Mouse (Mus musculus) 3134 (cell line): ENCODE measurements at regions not wholly inside any gene's neighbourhood (a gene's known extent, or its start where the extent isn't known, plus 50 kb on each side); places are given as distances from the start of the nearest gene placed in this dataset.

ENCODE experiments used
- DNase-seq: peaks from one replicate; pipeline ENCODE4 v3.0.0-alpha.2; 2011; ENCODE audit warnings: low spot score; ENCODE audit not compliant: insufficient read length; ENCODE audit errors: extremely low read depth

DNA sequence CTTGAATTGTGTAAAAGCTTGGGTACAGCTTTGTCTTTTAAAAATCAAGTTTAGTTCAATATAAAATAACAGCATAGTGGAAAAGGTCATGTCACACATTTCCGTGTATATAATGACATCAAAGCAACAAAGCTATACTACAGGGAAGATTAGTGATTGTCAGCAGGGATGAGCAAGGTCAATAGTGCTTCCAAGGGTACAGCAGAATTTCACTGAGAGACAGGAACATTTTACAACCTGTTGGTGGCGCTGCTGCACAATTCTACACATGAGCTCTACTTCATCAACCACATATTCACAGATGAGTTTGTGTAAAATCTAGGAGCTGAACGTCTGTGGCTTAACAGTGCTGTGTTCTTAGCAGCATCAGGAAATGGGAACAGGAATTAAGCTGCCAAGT lies 74.3 kb upstream of the A2m start:
- no peak for DNase-seq

DNA sequence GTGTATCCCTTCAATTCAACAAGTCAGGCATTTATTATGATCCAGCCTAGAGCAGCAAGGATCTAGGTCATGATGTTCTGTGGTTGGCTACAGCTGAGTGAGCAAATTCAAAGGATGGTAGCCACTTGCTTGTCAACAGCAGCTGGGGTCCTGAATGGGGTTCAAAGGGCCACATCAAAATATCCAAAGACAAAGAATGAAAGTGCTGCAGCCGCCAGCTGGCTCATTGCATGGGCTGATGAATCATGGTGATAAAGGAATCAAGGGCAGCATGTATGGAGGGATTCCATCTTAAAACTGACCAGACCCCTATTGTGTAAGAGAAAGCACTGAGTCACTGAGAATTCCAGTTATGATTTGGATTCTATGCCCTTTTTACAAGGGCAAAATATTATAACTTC lies 74.8 kb upstream of the A2m start:
- no peak for DNase-seq

DNA sequence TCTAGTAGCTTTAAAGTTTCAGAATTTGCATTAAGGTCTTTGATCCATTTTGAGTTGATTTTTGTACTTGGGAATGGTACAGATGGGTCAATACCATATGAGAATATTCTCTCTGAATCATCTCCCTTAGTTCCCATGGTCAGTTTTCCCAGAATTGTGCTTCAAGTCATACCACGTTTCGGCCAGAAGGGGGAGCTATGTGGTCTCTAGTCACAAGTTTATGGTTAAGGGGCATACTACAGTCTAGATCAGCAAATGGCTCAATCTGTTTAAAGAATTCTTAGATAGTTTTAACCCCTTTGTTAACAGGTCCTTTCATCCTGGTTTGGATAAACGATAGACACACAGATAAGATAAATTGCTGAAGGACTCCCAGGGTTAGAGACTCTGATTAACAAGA lies 78.7 kb upstream of the A2m start:
- DNase-seq: no peak

DNA sequence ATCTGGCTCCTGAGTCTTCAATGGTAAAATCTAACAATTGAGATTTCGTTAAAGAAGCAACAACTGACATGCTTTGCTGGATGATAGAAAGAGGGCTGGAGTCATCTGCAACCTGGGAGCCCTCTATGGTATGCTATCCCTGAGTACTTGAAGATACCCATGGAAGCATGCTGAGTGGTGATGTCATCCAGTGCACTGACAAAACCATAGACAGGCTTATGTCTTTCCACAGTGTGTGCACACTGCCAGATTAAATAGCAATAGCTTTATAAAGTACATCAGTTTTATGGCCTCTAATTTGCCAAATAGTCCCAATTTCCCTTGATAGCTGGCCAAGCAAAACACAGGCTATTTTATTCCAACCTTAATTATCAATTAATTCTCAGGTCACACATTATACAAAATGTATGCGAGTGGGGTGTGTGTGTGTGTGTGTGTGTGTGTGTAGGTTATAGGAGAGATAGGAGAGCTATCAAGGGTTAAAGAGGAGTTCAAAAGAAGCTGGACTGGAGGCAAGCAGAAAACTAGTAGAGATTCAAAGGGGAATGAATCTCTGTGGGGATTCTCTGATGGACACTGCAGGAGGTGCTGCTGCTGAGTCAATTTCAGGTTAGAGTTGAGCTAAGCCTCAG lies 80.1 kb upstream of the Iqsec3 start:
- no peak for DNase-seq

DNA sequence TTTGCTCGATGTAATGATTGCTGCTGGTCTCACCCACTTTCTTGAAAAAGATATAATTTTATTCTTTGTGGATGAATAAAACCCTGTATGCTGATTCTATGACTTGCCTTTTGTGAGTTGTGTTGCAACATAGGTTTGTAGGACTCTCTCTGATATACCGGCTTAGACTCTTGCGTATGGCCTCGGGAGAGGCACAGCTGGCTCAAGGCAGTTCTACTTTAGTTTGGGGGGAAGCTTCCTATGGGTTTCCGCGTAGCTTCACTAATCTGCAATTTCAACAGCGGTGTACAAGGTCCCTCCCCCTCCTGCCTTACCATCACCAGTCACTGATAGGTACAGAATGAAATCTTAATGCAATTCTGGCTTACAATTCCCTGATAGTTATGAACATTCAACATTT lies 60.0 kb upstream of the Iqsec3 start:
- no peak for DNase-seq

DNA sequence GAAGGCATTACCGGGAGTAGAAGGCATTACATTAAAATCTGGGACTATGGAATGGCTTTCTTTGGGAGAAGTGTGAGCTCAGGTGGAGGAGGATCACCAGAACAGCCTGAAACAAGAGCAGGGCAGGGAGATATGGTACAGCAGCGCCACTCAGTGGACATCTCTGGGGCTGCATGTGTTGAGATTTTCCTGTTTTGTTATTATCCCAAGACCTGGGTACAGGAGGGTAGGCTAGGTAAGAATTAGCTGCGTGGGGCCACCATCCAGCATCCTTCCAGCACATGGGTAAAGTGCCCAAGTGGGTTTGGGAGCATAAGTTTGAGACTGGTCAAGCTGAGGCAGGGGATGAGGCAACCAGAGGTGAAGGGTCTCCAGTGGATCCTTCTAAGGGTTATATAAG lies 59.4 kb upstream of the Iqsec3 start:
- DNase-seq: peak; percentile 14

DNA sequence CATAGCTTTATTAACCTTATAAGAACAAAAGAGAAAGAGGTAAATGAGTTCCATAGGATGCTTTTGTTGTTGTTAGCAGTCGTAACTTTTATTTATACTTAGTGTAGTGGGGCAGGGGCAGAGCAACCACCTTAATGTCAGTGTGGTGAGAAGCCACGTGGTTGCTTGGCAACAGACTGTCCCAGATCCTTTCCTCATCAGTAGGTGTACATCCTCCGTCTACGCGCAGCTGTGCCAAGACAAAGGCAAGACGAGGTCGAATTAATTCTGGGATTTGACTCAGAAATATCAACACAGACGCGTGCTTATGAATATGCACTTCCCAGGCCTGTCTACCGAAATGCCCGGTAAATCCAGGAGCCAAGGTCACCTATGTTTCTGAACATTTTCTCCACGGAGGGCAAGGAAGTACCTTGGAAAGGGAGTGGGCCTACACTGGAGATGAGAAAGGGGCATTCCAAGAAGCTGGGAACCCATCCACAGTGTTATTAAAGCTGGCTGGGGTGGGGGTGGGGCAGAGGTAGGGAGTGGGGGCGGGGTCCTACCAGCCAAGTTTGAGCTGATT lies 58.4 kb upstream of the Iqsec3 start:
- no peak for DNase-seq

DNA sequence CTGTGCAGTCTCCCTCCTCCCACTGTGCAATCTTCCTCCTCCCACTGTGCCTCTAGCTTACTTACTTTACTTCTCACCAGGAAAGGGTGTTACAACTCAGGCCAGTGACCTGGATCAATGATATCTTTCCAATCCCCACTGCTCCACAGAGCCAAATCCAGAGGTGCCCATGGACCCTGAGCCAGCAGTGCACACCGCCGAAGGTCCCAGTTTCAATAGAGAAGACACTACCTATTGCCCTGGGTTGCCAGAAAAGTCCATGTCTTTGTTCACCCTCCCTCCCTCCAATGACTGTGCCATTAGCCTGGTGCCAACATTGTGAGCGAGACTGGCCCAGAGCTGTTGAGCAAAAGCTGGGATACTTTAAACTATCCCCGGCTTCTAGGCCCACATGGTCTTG lies 53.8 kb upstream of the Iqsec3 start:
- no peak for DNase-seq

DNA sequence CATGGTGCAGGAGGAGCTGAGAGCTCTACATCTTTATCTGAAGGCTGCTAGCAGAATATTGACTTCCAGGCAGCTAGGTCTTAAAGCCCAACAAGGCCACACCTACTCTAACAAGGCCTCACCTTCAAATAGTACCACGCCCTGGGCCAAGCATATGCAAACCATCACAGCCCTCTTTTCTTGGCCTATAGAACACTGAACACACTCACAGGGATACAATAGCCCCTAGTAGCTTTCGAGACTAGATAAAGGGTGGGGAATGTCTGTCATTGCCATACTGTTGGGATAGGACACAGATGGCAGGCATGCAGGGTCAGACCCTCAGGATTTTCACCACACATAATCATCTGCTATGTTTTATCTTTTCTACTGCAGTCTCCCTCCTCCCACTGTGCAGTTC lies 52.6 kb upstream of the Iqsec3 start:
- no peak for DNase-seq

DNA sequence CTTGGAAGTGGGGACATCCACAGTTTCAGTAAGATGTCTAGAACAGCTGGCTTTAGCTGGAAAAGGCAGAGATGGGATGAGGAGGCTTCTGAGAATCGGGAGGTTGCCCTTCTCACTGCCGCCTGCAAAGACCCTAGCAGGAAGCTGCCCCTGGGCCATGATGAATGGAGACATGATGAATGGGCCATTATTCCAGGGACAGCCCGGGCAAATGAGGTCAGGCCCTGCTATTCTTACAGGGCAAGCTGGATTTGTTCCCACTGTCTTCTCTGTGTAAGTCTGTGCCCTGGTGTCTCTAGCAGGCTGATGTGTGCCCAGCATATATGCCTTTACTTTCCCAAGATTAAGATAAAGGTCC lies 51.1 kb upstream of the Iqsec3 start:
- DNase-seq: no peak

DNA sequence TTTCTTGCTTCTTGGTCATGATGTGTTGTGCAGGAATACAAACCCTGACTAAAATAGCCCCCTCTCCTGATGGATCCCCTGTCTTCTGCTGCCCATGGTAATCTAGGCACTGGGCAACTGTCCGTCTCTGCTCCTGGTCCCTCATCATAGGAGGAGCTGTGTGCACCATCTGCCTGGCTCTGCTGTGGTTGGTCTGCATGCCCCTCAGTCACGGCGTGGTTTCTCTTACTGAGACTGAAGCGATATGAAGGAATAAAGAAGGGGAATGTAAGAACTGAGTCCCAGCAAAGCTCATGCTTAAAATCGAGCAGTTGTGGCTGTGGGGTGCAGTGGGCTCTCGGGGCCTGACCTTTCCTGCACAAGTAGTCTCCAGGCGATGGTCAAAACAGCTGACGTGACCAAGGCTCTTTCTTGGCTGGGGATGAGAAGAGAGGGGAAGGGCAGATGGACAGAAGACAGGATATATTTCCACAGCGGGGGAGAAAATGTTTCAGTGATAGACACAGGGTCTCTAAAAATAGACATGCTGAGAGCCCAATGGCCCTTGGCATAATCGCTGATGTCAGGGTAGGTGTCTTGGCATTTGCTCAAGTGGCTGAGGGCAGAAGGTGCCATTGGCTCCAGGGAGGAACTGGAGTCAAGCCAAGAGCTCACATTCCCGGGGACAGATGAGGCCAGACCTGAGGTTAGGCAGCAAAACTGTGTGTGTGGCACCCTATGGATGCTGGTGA lies 50.6 kb upstream of the Iqsec3 start:
- no peak for DNase-seq
